Mouse (Mus musculus): ENCODE results near the gene Krt32. TPM values are rescaled to one million over a fixed set of nuclear protein-coding genes. Genes with fewer than 3 reads are reported as not detected.
A peak's percentile ranks its signal among the peaks of the same experiment; 100 is the strongest.

The Krt32 gene
- total and polyA plus RNA-seq, 3 experiments, result not detected

DNA sequence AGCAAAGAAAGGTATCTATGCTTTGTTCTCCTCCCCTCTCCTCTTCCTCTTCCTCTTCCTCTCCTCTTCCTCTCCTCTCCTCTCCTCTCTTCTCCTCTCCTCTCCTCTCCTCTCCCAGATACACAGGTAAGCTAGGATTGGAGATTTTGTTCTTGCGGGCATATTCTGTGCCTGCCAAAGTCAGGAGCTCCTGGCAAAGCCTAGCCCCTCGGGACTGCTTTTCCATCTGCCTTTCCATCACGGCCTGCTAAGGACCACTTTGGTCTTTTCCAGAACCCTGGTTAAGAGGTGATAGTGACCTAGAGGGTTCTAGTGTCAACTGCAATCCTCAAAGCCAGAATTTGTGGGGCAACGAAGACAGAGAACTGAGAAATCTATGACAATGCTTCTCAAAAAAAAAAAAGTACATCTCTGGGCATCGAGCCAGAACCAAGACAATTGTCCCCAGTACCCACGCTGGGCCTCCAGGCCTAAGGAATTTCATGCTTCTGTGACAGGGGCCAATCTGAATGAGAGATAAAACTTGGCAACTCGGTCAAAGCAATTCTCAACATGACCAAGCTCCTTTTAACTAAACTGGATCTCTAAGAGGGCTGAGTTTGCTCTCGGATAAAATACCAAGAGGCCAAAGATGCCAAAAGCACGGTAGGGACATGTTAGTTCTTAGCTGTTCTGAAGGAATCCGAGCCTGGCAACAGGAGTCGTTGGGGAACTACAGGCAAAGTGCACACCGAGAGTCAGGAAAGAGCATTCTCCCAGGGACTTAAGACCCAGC, 21.6 kb downstream of the Krt32 start:
- Histone ChIP-seq H3K36me3 (ENCODE audit: control insufficient read depth, insufficient read depth, low read length) (no peaks in the 10 kb centered on the region), H3K27me3 (ENCODE audit: control insufficient read depth, insufficient read depth, low read length) (no peaks in the 10 kb centered on the region), H3K79me2 (replicated peaks; ENCODE audit: control insufficient read depth, insufficient read depth, low read length) (no peaks in the 10 kb centered on the region), H3K27ac (no peak overlapping the region), H3K4me1 (ENCODE audit: control insufficient read depth, insufficient read depth, low read length) (no peaks in the 10 kb centered on the region), H3K9ac (ENCODE audit: low read depth, low read length) (no peak overlapping the region), H3K4me3 (no peak overlapping the region)
- TF ChIP-seq POLR2A (IDR thresholded peaks at IDR 0.05; ENCODE audit: insufficient read depth, low read depth, low read length) (no peak), CTCF (IDR thresholded peaks at IDR 0.05) (no peak), EP300 (IDR thresholded peaks at IDR 0.05; ENCODE audit: insufficient read depth, low read depth, low read length) (no peak)
- DNase-seq, result no peak
- WGBS, result 31% methylated on average over 12 of the region's 12 CpGs
- intact Hi-C loops (cut with DNase I), result loop anchor here (5.0 kb wide), 1 partner anchor 101 kb away; no protein-coding TSS in a partner anchor

DNA sequence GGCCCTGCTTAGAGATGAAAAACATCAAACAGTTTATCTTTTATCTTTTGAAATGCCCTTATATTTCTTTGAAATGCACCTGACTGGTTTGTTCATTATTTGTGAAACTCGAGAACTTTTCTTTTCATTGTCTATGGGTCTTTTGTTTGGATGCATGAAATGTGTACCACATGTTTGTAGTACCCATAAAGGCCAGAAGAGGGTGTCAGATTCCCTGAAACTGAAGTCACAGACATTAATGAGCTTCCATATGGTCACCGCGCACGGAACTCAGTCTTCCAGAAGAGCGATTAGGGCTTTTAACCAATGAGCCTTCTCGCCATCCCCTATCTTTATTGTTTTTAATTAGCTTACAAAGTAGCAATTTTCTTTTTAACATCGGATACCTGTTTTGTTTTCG, 29.2 kb downstream of the Krt32 start:
- Histone ChIP-seq H3K4me3 (no peak overlapping the region), H3K36me3 (ENCODE audit: control insufficient read depth, insufficient read depth, low read length) (no peaks in the 10 kb centered on the region), H3K27me3 (ENCODE audit: control insufficient read depth, insufficient read depth, low read length) (no peaks in the 10 kb centered on the region), H3K79me2 (replicated peaks; ENCODE audit: control insufficient read depth, insufficient read depth, low read length) (no peaks in the 10 kb centered on the region), H3K4me1 (ENCODE audit: control insufficient read depth, insufficient read depth, low read length) (no peaks in the 10 kb centered on the region), H3K27ac (no peak overlapping the region), H3K9ac (ENCODE audit: low read depth, low read length) (no peak overlapping the region)
- DNase-seq, result no peak
- 77% methylated on average over 8 of the region's 8 CpGs for WGBS
- TF ChIP-seq CTCF (IDR thresholded peaks at IDR 0.05), result peak; percentile 22
- no peak for TF ChIP-seq EP300 (IDR thresholded peaks at IDR 0.05; ENCODE audit: insufficient read depth, low read depth, low read length)
- intact Hi-C loops (cut with DNase I), result no loop called here

DNA sequence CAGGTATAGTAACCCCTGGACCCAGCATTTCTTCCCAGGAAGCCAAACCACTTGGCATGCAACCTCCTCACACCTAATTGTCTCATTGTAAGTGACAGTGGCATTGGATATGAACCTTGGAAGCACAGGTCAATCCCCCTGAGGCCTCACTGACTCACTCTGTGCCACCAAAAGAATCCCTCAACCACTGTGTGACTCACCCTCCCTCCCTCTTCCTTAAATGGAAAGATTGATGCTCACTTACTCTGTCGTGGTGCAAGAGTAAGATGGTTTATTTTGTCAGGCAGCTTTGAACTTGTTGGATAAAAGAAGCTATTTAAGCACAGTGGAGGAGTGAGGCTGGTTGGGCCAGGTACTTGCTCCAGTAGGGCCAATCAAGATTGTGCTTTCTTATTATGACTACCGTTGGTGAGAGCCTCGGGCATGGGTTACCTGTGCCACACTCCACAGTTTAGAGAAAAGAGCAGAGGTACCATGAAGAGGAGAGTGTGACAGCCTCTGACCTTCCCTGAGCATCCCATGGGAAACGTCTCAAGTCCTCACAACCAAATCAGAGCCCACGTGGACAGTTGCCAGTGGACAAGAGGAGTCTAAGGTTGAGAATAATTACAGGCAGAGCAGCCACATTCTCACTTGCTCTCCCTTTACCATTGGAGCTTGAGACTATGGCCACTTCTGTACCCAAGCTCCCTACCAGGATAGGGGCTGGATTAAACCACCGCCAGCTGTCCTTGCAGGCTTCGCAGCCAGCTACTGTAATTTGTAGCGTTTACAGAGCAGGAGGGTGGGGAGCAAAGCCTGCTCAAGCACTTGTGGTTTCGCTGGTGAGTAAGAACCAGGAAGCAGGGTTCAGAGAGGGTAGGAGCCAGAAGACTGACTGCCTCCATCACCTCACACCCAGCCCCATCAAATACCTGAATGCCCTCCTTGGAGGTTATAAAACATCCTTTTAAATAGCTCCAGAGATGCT, 32.1 kb downstream of the Krt32 start:
- TF ChIP-seq POLR2A (IDR thresholded peaks at IDR 0.05; ENCODE audit: insufficient read depth, low read depth, low read length) (no peak), CTCF (IDR thresholded peaks at IDR 0.05) (no peak), EP300 (IDR thresholded peaks at IDR 0.05; ENCODE audit: insufficient read depth, low read depth, low read length) (no peak)
- no peaks in the 10 kb centered on the region for H3K27me3 ChIP-seq (ENCODE audit: control insufficient read depth, insufficient read depth, low read length)
- WGBS, result 59% methylated on average over 9 of the region's 9 CpGs

DNA sequence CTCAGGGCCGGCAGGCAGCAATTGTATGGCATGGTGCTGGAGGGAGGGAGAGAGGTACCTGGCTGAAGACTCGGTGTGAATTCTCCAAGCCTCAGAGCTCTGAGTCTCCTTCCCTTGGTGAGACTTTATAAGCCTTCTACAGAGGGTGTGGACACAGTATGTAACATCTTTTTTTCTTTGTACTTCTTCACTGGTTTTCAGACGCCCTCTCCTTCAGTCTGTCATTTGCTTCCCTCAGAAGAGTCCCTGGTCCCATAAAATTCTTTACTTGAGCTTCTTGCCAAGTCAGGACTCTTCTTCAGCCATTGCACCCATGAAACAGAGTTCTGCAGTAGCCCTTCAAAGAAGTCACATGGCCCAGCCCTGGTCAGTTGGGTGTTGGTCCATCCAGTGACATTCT, 37.6 kb downstream of the Krt32 start, which contains the start of gene Krt31:
TSS of gene Krt31 (minus strand) at position 101 of the 400 bp plus-strand sequence.
- Histone ChIP-seq H3K27me3 (ENCODE audit: control insufficient read depth, insufficient read depth, low read length) (no peaks in the 10 kb centered on the region), H3K27ac (no peak within 1 kb of the TSS), H3K4me3 (no peak within 1 kb of the TSS), H3K79me2 (replicated peaks; ENCODE audit: control insufficient read depth, insufficient read depth, low read length) (no peaks in the 10 kb centered on the region), H3K36me3 (ENCODE audit: control insufficient read depth, insufficient read depth, low read length) (no peaks in the 10 kb centered on the region), H3K4me1 (ENCODE audit: control insufficient read depth, insufficient read depth, low read length) (no peaks in the 10 kb centered on the region), H3K9ac (ENCODE audit: low read depth, low read length) (no peak within 1 kb of the TSS)
- intact Hi-C loops (cut with DNase I), result no loop called here
- TF ChIP-seq EP300 (IDR thresholded peaks at IDR 0.05; ENCODE audit: insufficient read depth, low read depth, low read length) (no peak), POLR2A (IDR thresholded peaks at IDR 0.05; ENCODE audit: insufficient read depth, low read depth, low read length) (no peak), CTCF (IDR thresholded peaks at IDR 0.05) (no peak)
- WGBS, result 74% methylated on average over 3 of the region's 3 CpGs
- no peak for DNase-seq

More for the DNA sequence above, 32.1 kb downstream of the Krt32 start:
- intact Hi-C loops (cut with DNase I), result no loop called here
- no peaks in the 10 kb centered on the region for H3K79me2 ChIP-seq (replicated peaks; ENCODE audit: control insufficient read depth, insufficient read depth, low read length)
- H3K27ac ChIP-seq, result no peak overlapping the region
- no peaks in the 10 kb centered on the region for H3K36me3 ChIP-seq (ENCODE audit: control insufficient read depth, insufficient read depth, low read length)
- no peaks in the 10 kb centered on the region for H3K4me1 ChIP-seq (ENCODE audit: control insufficient read depth, insufficient read depth, low read length)
- no peak overlapping the region for H3K9ac ChIP-seq (ENCODE audit: low read depth, low read length)
- no peak overlapping the region for H3K4me3 ChIP-seq
- no peak for DNase-seq

DNA sequence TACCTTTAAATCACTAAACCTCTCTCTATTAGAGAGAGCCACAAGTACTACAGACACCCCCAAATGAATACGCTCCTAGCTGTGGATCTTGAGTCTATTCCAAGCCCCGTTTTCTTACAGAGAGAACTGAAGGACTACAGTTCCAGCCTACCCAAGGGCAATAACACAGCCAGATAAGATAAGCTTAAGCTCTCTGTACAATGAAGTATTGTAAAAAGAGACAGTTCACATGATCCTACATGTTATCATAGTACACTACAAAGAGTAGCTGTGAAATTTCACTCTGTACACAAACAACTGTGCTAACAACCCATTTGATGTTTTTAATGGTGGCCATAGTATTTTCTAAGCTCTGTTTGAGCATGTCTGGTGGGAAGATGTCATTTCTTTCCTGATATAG, 40.8 kb downstream of the Krt32 start:
- TF ChIP-seq EP300 (IDR thresholded peaks at IDR 0.05; ENCODE audit: insufficient read depth, low read depth, low read length) (no peak), CTCF (IDR thresholded peaks at IDR 0.05) (no peak), POLR2A (IDR thresholded peaks at IDR 0.05; ENCODE audit: insufficient read depth, low read depth, low read length) (no peak)
- DNase-seq, result no peak

More for the DNA sequence above, 40.8 kb downstream of the Krt32 start:
- intact Hi-C loops (cut with DNase I), result no loop called here
- Histone ChIP-seq H3K4me3 (no peak overlapping the region), H3K36me3 (ENCODE audit: control insufficient read depth, insufficient read depth, low read length) (no peaks in the 10 kb centered on the region), H3K27me3 (ENCODE audit: control insufficient read depth, insufficient read depth, low read length) (no peaks in the 10 kb centered on the region), H3K27ac (no peak overlapping the region), H3K9ac (ENCODE audit: low read depth, low read length) (no peak overlapping the region), H3K79me2 (replicated peaks; ENCODE audit: control insufficient read depth, insufficient read depth, low read length) (no peaks in the 10 kb centered on the region), H3K4me1 (ENCODE audit: control insufficient read depth, insufficient read depth, low read length) (no peaks in the 10 kb centered on the region)
- 55% methylated on average over 2 of the region's 2 CpGs for WGBS
